Mouse (Mus musculus) kidney, postnatal 4 days (tissue): Measurements from ENCODE around the gene Ror2.
A peak's percentile ranks its signal among the peaks of the same experiment; 100 is the strongest.

Experiments used
- DNase-seq, 2 experiments: peaks; one replicate each; pipeline ENCODE4 v3.0.0; 2021; ENCODE audit warnings: mixed read lengths in 2 of 2

The Ror2 gene

GRCm38 (mm10) chr13:53271595-53271994 is 14.3 kb downstream of the Ror2 start:
- no peak for DNase-seq

DNA sequence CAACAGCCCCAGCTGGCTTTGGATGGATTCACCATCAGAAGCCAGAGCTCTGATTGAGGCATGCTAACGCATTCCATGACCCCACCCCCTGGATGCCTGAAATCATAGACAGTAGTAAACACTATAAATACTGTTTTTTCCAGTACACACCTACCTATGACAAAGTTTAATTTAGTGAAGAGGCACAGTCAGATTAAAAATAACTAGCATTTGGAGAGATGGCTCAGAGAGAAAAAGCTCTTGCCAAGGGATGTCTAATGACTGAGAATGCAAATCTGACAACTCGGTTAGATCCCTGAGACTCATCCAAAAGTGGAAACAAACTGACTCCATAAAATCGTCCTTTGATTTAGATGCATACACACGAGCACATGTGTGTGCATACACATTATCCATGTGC is 15.4 kb downstream of the Ror2 start:
- DNase-seq = no peak

- DNase-seq = no peak
Measured at GRCm38 (mm10) chr13:53268541-53268940, 17.4 kb downstream of the Ror2 start.

GRCm38 (mm10) chr13:53267849-53268248 is 18.1 kb downstream of the Ror2 start:
- no peak for DNase-seq

- no peak for DNase-seq
Measured at GRCm38 (mm10) chr13:53267155-53267554, 18.8 kb downstream of the Ror2 start.

- DNase-seq = no peak
Measured at GRCm38 (mm10) chr13:53266543-53266951, 19.4 kb downstream of the Ror2 start.

DNA sequence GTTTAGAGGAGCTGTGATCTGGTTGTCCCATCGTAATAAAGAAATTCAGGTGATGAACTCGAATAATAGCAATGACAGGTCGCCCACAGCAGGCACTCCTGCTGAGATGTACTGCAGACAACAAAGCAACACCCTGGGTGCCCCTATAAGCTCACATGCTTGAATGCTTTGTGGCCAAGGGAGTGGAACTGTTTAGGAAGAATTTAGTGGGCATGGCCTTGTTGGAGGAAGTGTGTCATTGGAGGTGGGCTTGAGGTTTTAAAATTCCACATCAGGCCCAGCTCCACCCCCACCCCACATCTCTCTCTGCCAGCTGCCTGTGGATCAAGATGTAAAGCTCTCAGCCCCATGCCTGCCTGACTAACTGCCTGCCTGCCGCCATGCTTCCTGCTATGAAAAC is 21.0 kb downstream of the Ror2 start:
- no peak for DNase-seq

DNA sequence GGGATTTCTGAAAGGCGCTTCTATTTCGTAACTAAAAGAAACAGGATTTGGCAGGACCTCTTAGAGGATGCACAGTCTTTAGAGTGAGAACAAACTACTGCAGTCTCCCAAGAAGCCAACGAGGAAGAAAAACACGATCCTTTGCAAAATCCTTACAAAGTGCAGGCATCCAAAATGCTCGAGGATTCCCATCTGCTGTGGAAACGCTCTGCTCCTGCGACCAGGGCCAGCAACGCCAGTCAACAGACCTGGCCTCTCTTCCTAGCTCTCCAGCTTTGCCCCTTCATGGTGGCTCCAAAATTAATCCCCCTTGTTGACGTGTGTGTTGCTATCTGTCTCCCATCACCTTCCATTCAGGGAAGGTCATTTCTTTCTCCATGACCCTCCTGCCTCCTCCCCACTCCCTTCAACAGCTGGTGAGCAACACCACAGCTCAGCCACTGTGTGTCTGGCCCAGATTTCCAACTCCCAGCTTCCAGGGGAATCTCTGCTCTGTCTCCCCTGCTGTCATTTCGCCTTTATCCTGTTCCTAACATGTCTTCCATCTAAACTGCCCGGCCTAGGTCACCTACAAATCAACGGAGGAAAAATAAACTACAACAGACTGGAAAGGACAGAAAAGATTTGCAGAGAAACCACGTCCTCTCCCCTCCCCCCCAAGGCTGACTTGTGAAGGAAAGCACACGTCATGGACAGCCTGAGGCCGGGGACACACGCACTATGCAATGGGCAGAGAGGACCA is 23.2 kb downstream of the Ror2 start:
- DNase-seq = peak; percentile 58 to 66

GRCm38 (mm10) chr13:53261106-53261771 is 24.7 kb downstream of the Ror2 start:
- DNase-seq = peak; percentile 79 to 87

DNA sequence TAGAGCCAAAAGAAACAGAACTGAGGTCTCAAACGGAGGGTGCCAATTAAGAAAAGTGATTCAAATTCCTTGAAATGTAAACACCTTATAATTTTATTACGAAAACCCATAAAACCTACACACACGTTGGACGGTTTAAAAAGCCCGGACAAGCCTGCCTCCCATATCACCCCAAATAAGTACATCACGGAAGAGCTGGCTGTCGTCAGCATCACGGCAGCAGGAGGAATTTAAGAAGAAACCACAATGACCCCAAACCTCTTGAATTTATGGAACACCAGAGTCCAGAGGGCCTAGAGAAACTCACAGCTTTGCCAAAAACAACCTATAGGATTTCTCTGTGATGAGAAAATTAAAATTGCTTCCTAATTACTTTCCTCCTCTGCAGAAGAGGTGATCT is 27.0 kb downstream of the Ror2 start:
- DNase-seq = no peak

GRCm38 (mm10) chr13:53258497-53258896 is 27.4 kb downstream of the Ror2 start:
- DNase-seq = no peak

- no peak for DNase-seq
Measured at GRCm38 (mm10) chr13:53253255-53253654, 32.7 kb downstream of the Ror2 start.

- peak in 1 of 2 experiments; percentile 33 for DNase-seq
Measured at GRCm38 (mm10) chr13:53248586-53249401, 37.1 kb downstream of the Ror2 start.

- peak in 1 of 2 experiments; percentile 43 for DNase-seq
Measured at GRCm38 (mm10) chr13:53248080-53248479, 37.8 kb downstream of the Ror2 start.

GRCm38 (mm10) chr13:53247175-53247574 is 38.7 kb downstream of the Ror2 start:
- DNase-seq = peak in 1 of 2 experiments; percentile 18

- peak; percentile 60 to 68 for DNase-seq
Measured at GRCm38 (mm10) chr13:53244151-53244550, 41.8 kb downstream of the Ror2 start.

DNA sequence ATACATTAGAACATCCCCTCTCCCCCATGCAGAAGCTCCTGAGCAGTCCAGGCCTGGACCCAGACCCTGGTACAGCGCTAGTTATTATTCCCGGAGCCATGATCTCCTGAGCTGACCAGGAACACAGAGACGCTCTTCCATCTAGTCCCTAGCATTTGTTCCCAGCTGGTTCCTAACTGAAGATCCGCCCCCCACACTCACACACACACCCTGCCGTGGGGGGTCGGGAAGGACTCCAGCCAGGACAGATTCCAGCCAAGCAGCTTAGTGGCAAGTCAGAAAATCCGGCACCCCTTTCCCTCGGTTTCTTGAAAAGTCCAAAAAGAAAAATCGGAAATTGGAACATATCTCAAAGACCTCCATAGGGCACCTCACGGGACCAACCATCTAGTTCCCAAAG is 48.5 kb downstream of the Ror2 start:
- DNase-seq = peak; percentile 52 to 62

GRCm38 (mm10) chr13:53236434-53237401 is 49.2 kb downstream of the Ror2 start:
- DNase-seq = peak in 1 of 2 experiments; percentile 52

DNA sequence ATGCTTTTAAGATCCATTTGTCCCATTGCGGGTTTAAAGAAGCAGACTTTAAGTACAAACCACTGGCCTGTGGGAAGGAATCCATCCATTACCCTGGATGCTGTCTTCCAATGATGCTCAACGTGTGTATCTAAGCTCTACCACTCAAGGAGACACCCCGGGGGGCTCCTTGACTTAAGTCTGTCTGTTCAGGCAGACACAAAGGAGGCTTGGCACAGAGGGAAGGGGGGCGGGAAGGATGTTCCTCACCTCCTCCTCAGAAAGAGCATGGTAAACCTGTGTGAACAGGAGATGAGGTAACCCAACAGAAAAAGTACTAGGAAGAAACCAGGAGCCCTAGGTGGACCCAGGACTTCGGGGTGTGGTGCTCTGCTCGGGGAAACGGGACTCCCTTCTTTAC is 50.0 kb downstream of the Ror2 start:
- DNase-seq = no peak

GRCm38 (mm10) chr13:53234844-53235243 is 51.1 kb downstream of the Ror2 start:
- DNase-seq = peak; percentile 48 to 55

GRCm38 (mm10) chr13:53233826-53234786 is 51.8 kb downstream of the Ror2 start:
- no peak for DNase-seq
